Comparison of ENCODE assay signal across 22 mouse cellular contexts in genomic region chr9:89860584-89860983, GRCm38 (mm10). TPM values are rescaled to one million over a fixed set of nuclear protein-coding genes. Genes with fewer than 3 reads are reported as not detected.
"Had no signal": no experiment of that assay in that cellular context is flagged by ENCODE, and none has a peak within 500 bp of the region (broad histone marks: within the 10 kb centered on the region; RNA-seq: fewer than 3 reads in every experiment).

No protein-coding gene starts in this region.

- H3K36me3 ChIP-seq: limb, embryonic 10.5 days; limb, embryonic 13.5 days; neural tube, embryonic 12.5 days; neural tube, embryonic 15.5 days had no signal

- H3K27ac ChIP-seq: limb, embryonic 10.5 days; limb, embryonic 13.5 days; liver, embryonic 14.5 days; macrophage; neural tube, embryonic 12.5 days; neural tube, embryonic 15.5 days; stomach, postnatal 0 days had no signal

- H3K9me3 ChIP-seq: limb, embryonic 10.5 days; limb, embryonic 13.5 days; neural tube, embryonic 12.5 days; neural tube, embryonic 15.5 days had no signal

- H3K27me3 ChIP-seq: neural tube, embryonic 12.5 days; neural tube, embryonic 15.5 days had no signal

- H3K4me3 ChIP-seq: limb, embryonic 10.5 days; limb, embryonic 13.5 days; neural tube, embryonic 12.5 days; neural tube, embryonic 15.5 days had no signal

- H3K9ac ChIP-seq: limb, embryonic 13.5 days; liver, embryonic 14.5 days; liver, postnatal 0 days; lung, embryonic 14.5 days; neural tube, embryonic 12.5 days; neural tube, embryonic 15.5 days had no signal

- ATAC-seq: liver, postnatal 0 days; lung, postnatal 0 days had no signal

- DNase-seq: kidney, adult 18-20 months; kidney, adult 9 months; kidney, postnatal 14 days; kidney, postnatal 4 days; liver; liver, postnatal 0 days; lung, embryonic 14.5 days; right cerebral cortex, adult 18-20 months; right cerebral cortex, postnatal 14 days; right cerebral cortex, postnatal 4 days; thymus, adult 2 months; thymus, postnatal 14 days; thymus, postnatal 4 days had no signal

- H3K4me2 ChIP-seq: limb, embryonic 13.5 days; lung, embryonic 14.5 days; neural tube, embryonic 12.5 days; neural tube, embryonic 15.5 days had no signal

- H3K4me1 ChIP-seq: limb, embryonic 10.5 days; limb, embryonic 13.5 days; neural tube, embryonic 12.5 days had no signal

RNA-seq across cellular contexts. Expression of gene Rasgrf1, which starts 49.1 kb away (rescaled TPM):
- total RNA-seq: megakaryocyte, adult 5-6 weeks had no signal
- polyA plus RNA-seq: macrophage had no signal
